Mouse (Mus musculus): Measurements from ENCODE around the gene 1110032A03Rik. TPM values are rescaled to one million over a fixed set of nuclear protein-coding genes. Genes with fewer than 3 reads are reported as not detected.

1110032A03Rik gene
- total and polyA plus RNA-seq, 2 experiments from 2014 or later, result 45.9 to 65.0 TPM

GRCm38 (mm10) chr9:50725921-50726590 is 49.3 kb downstream of the 1110032A03Rik start:
- Histone ChIP-seq H3K9ac (no peak overlapping the region), H3K9me3 (ENCODE audit: low read length) (no peaks in the 10 kb centered on the region), H3K4me1 (ENCODE audit: insufficient read depth) (peaks cover 29% of the 10 kb centered on the region), H3K27me3 (ENCODE audit: insufficient read depth, low read length) (no peaks in the 10 kb centered on the region), H3K27ac (ENCODE audit: low read depth, low read length) (no peak overlapping the region), H3K4me3 (ENCODE audit: low read depth, low read length) (0 out of 2 replicates have a peak overlapping the region, but pooled peaks have one; percentile 2), H3K36me3 (ENCODE audit: insufficient read depth) (no peaks in the 10 kb centered on the region), H3K4me2 (ENCODE audit: low read depth) (peak overlapping the region; percentile 89)
- no peak for TF ChIP-seq CTCF (IDR thresholded peaks at IDR 0.05; ENCODE audit: low read depth)
- ATAC-seq (no peak), DNase-seq (no peak)
- whole genome bisulfite sequencing, result 24% methylated on average over 8 of the region's 8 CpGs

DNA sequence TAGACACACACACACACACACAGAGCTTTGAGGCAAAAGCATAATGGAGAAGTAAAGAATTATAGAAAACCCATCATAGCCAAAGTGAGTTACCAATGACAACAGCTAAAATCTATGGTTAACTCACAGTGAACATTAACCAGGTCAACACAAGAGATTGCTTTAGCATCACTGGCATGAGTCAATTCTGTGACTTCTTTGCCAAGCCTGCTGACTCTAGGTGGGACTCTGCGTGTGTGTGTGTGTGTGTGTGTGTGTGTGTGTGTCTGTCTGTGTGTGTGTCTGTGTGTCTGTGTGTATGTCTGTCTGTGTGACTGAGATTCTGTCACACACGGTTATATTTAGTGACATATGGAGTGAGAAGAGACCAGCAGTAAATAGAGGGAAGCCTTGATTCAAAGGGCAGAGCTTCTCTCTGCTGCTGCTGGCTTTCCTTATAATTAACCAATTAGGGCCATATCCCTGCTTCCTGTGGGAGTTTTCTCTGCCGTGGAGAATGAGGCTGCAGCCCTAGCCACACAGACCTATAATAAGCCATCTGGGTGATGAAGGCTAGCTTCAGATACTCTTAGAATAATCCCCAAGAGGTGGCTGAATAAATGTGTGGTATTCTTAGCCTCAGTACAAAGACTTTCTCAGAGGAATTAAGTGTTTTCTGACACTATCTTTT is 50.5 kb downstream of the 1110032A03Rik start:
- ATAC-seq, result no peak
- Histone ChIP-seq H3K36me3 (ENCODE audit: insufficient read depth) (no peaks in the 10 kb centered on the region), H3K9ac (no peak overlapping the region), H3K4me3 (ENCODE audit: low read depth, low read length) (no peak overlapping the region), H3K27ac (ENCODE audit: low read depth, low read length) (no peak overlapping the region), H3K9me3 (ENCODE audit: low read length) (no peaks in the 10 kb centered on the region), H3K4me1 (ENCODE audit: insufficient read depth) (peaks cover 29% of the 10 kb centered on the region), H3K4me2 (ENCODE audit: low read depth) (0 out of 2 replicates have a peak overlapping the region, but pooled peaks have one; percentile 1), H3K27me3 (ENCODE audit: insufficient read depth, low read length) (no peaks in the 10 kb centered on the region)
- TF ChIP-seq CTCF (IDR thresholded peaks at IDR 0.05; ENCODE audit: low read depth), result no peak
- DNase-seq, result no peak
- WGBS, result 23% methylated on average over 3 of the region's 3 CpGs

DNA sequence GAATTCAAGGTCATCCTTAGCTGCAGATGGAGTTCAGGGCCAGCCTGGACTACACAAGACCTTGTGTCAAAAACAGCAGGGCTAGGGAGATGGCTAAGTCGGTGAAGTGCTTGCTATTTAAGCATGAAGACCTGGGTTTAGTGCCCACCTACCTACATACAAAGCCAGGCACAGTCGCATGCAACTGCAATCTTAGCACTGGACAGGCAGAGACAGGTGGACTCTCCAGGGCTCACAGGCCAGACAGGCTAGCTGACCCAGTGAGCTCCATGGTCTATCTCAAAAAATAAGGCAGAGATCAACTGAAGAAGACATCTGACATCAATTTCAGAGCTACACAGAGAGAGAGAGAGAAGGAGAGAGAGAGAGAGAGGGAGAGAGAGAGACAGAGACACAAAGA is 51.2 kb downstream of the 1110032A03Rik start:
- H3K27ac ChIP-seq (ENCODE audit: low read depth, low read length), result no peak overlapping the region
- no peak for DNase-seq
- ATAC-seq, result no peak
- no peak overlapping the region for H3K9ac ChIP-seq
- H3K4me1 ChIP-seq (ENCODE audit: insufficient read depth), result peaks cover 29% of the 10 kb centered on the region
- H3K4me2 ChIP-seq (ENCODE audit: low read depth), result 0 out of 2 replicates have a peak overlapping the region, but pooled peaks have one; percentile 1
- H3K36me3 ChIP-seq (ENCODE audit: insufficient read depth), result no peaks in the 10 kb centered on the region
- H3K9me3 ChIP-seq (ENCODE audit: low read length), result no peaks in the 10 kb centered on the region
- no peak overlapping the region for H3K4me3 ChIP-seq (ENCODE audit: low read depth, low read length)
- 65% methylated on average over 2 of the region's 2 CpGs for WGBS
- no peak for TF ChIP-seq CTCF (IDR thresholded peaks at IDR 0.05; ENCODE audit: low read depth)
- H3K27me3 ChIP-seq (ENCODE audit: insufficient read depth, low read length), result no peaks in the 10 kb centered on the region

DNA sequence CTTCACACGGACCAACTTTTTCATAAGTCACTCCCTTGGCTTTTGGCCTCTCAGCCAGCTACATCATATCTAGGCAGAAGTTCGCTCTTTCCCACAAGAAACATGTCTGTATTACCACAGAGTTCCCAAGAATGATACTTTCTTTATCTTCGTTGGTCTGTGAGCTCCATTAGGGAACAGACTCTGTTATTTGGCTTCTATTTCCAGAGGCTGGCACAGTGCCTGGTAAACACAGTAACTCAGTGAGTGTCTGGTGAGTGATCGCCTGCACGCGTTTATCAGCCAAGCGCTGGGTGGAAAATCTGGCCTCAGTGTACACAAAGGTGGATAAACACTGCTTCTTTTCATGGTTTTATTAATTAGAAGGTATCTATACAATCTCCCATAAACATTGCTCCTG is 51.9 kb downstream of the 1110032A03Rik start:
- no peak for ATAC-seq
- DNase-seq, result peak; percentile 84
- Histone ChIP-seq H3K4me3 (ENCODE audit: low read depth, low read length) (no peak overlapping the region), H3K4me1 (ENCODE audit: insufficient read depth) (peaks cover 29% of the 10 kb centered on the region), H3K27me3 (ENCODE audit: insufficient read depth, low read length) (no peaks in the 10 kb centered on the region), H3K27ac (ENCODE audit: low read depth, low read length) (peak overlapping the region; percentile 47; the same call in 1 of the 2 replicates), H3K9me3 (ENCODE audit: low read length) (no peaks in the 10 kb centered on the region), H3K4me2 (ENCODE audit: low read depth) (peak overlapping the region; percentile 30), H3K36me3 (ENCODE audit: insufficient read depth) (no peaks in the 10 kb centered on the region), H3K9ac (0 out of 2 replicates have a peak overlapping the region, but pooled peaks have one; percentile 19)
- TF ChIP-seq CTCF (IDR thresholded peaks at IDR 0.05; ENCODE audit: low read depth), result no peak
- 15% methylated on average over 7 of the region's 7 CpGs for WGBS

DNA sequence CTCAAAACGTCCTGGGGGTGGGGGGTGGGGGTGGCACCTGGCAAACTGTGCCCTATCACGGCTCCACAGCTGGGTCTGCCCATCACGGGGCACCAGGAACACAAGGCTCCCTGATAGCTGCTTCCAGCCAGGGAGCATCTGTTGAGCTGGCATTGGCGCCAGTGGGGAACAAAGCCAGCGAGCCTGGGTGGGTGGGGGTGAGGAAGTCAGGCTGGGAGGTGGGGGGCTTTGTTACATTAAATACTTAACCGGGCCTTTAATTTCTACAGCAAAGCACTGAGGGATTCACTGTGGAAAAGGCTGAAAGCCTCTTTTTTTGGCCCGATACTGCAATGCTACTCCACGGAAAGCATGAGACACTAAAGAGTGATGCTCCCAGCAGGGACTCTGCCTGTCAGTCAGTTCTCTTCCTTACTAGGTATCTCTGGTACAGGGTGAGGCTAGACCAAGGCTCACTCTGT is 52.8 kb downstream of the 1110032A03Rik start:
- no peak overlapping the region for H3K9ac ChIP-seq
- ATAC-seq, result peak; percentile 43
- H3K4me1 ChIP-seq (ENCODE audit: insufficient read depth), result peaks cover 27% of the 10 kb centered on the region; the same call in 1 of the 2 replicates

GRCm38 (mm10) chr9:50721061-50721460 is 54.3 kb downstream of the 1110032A03Rik start:
- 59% methylated on average over 12 of the region's 12 CpGs for WGBS
- Histone ChIP-seq H3K27me3 (ENCODE audit: insufficient read depth, low read length) (no peaks in the 10 kb centered on the region), H3K9ac (no peak overlapping the region), H3K36me3 (ENCODE audit: insufficient read depth) (no peaks in the 10 kb centered on the region), H3K27ac (ENCODE audit: low read depth, low read length) (no peak overlapping the region), H3K4me2 (ENCODE audit: low read depth) (no peak overlapping the region), H3K4me3 (ENCODE audit: low read depth, low read length) (no peak overlapping the region), H3K4me1 (ENCODE audit: insufficient read depth) (peaks cover 18% of the 10 kb centered on the region; the same call in 1 of the 2 replicates), H3K9me3 (ENCODE audit: low read length) (no peaks in the 10 kb centered on the region)
- TF ChIP-seq CTCF (IDR thresholded peaks at IDR 0.05; ENCODE audit: low read depth), result no peak
- ATAC-seq, result no peak
- no peak for DNase-seq

More for the DNA sequence above, 52.8 kb downstream of the 1110032A03Rik start:
- no peak for TF ChIP-seq CTCF (IDR thresholded peaks at IDR 0.05; ENCODE audit: low read depth)
- 16% methylated on average over 8 of the region's 8 CpGs for WGBS
- Histone ChIP-seq H3K4me2 (ENCODE audit: low read depth) (peak overlapping the region; percentile 30; the same call in 1 of the 2 replicates), H3K27ac (ENCODE audit: low read depth, low read length) (peak overlapping the region; percentile 29; the same call in 1 of the 2 replicates), H3K9me3 (ENCODE audit: low read length) (no peaks in the 10 kb centered on the region), H3K36me3 (ENCODE audit: insufficient read depth) (no peaks in the 10 kb centered on the region), H3K27me3 (ENCODE audit: insufficient read depth, low read length) (no peaks in the 10 kb centered on the region), H3K4me3 (ENCODE audit: low read depth, low read length) (no peak overlapping the region)
- DNase-seq, result peak; percentile 50

DNA sequence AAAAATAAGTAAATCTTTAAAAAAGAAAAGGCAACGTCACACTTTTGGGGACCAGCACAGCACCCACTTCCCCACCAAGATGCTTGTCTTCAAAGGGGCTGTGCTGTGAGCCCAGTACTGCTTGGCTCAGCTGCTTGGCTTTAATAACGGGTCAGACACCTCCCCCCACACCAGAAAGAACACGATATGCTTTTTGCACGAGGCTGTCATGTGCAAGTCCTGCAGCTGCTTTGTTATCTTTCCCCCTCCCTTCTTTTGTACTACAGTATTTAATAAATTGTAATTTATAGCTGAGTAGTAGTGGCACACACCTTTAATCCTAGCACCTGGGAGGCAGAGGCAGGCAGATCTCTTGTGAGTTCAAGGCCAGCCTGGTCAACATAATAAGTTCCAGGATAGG is 56.4 kb downstream of the 1110032A03Rik start:
- WGBS, result 77% methylated on average over 4 of the region's 4 CpGs
- no peak for DNase-seq
- H3K36me3 ChIP-seq (ENCODE audit: insufficient read depth), result no peaks in the 10 kb centered on the region
- H3K4me1 ChIP-seq (ENCODE audit: insufficient read depth), result 0 out of 2 replicates have a peak, but pooled peaks cover 10% of the 10 kb centered on the region
- H3K4me3 ChIP-seq (ENCODE audit: low read depth, low read length), result no peak overlapping the region
- no peak overlapping the region for H3K27ac ChIP-seq (ENCODE audit: low read depth, low read length)
- H3K4me2 ChIP-seq (ENCODE audit: low read depth), result no peak overlapping the region
- H3K9ac ChIP-seq, result no peak overlapping the region
- no peak for TF ChIP-seq CTCF (IDR thresholded peaks at IDR 0.05; ENCODE audit: low read depth)
- H3K9me3 ChIP-seq (ENCODE audit: low read length), result no peaks in the 10 kb centered on the region
- no peaks in the 10 kb centered on the region for H3K27me3 ChIP-seq (ENCODE audit: insufficient read depth, low read length)
- ATAC-seq, result no peak

All from forebrain, postnatal 0 days (tissue).